Mouse (Mus musculus): ENCODE results near the gene Large2.

Large2 gene

DNA sequence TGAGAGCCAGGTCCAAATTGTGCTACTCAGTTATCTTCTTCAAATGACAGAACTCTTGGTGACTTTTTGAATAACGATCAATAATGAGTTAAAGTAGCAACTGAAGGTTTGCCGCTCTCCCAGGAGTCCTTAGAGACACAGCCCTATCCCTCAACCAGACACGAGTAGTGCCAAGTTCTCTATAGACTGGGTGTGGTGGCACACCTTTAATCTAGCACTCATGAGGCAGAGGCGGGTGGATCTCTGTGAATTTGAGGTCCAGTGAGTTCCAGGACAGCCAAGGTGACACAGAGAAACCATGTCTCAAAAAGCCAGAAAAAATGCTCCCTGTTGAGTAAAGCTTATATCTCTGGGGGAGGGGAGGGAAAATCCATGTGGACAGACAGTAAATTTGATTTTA lies 47.1 kb downstream of the Large2 start:
- DNase-seq (ENCODE audit: inconsistent ontology term): no peak

DNA sequence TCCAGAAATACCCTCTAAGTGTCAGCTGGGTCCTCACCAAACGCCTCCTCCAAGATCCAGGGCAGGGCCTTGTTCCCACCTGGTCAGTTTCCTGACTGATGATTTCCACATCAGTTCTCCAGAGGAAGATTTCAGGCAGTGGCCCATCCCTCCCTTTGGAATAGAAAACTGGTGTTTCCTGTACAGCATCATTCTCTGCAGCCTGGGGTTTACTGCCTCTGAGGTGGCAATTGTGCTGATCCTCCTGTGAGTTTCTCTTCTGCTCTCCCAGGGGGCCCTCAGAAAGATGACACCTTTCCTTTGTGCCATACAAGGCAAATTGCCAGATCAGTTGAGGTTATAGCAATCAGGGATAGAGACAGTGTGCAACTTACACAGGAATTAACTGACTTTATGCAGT lies 48.4 kb downstream of the Large2 start:
- no peak for DNase-seq (ENCODE audit: inconsistent ontology term)

DNA sequence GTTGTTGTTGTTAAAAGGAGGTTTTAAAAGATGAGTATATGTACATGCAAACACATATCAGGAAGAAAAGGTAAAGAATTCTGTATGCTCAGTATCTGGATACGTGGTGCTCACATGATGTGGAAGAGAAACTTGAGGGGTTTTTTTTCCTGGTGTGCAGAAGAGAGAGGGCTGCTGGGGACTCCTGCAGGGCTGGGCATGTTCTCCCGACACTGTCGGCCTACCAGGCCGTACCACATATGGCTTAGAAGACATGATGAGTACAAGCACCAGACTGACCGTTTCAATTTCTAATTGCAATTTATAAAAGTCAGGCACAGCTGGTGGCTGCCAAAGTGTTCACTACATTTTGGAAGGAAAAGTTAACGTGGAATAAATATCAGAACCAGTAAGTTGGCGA lies 49.0 kb downstream of the Large2 start:
- no peak for DNase-seq (ENCODE audit: inconsistent ontology term)

DNA sequence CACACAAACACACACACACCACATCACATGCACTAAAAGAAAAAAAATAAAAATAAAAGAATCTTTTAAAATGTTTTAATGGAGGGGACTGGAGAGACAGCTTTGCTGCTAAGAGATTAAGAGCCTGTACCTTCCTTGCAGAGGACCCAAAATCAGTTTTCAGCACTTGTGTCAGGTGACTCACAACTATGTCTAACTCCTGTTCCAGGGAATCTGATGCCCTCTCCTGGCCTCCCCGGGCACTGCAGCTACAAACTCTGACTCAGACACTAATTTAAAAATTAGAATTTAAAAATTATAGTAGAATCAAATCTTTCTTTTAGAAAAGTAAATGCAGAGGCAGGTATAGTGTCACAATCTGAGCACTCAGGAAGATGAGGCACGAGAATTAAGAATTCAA lies 52.0 kb downstream of the Large2 start:
- no peak for DNase-seq (ENCODE audit: inconsistent ontology term)

DNA sequence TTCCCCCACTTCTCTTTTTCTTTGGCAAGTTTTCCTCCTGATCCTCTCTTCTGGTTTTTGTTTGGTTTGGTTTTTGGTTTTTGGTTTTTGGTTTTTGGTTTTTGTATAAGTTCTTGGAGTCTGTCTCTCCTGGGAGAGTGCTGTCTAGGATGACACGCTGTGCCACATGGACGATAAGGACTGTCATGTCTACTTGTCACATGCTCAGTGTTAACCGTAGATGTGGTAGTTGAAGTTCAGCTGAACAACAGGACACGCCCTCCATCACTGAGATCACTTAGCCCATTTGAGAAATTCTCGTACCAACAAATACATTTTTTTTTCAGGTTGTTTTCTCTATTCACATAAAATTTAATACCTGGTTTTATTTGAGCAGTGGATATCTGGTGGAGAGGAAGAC lies 57.4 kb downstream of the Large2 start:
- no peak for DNase-seq (ENCODE audit: inconsistent ontology term)

DNA sequence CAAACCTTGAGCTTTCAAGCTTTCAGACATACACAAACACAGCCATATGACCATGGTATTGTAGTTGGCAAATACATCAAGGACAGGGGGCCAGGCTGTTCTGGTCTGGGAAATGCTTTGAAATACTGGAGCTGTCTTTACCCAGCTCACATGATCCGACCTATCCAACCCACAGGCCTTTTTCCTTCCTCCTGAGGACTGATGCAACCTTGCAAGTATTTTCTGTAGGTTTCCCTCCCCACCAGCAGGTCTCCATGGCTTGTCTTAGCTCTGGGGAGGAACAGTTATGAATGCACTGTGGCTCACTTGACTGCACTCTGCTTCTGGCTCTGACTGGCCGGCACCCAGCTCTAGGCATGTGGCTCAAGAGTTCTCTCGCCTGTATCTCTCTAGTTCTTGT lies 58.0 kb downstream of the Large2 start:
- DNase-seq (ENCODE audit: inconsistent ontology term): no peak
